Mouse (Mus musculus): ENCODE results near the gene Zbtb22. TPM values are rescaled to one million over a fixed set of nuclear protein-coding genes. Genes with fewer than 3 reads are reported as not detected.
"Not testable (repeated sequence)": the region's sequence is repeated elsewhere in the genome, so short reads cannot be mapped to it uniquely, and the experiment has no call there.

The Zbtb22 gene
- 7.8 and 9.1 TPM in 2 replicates for polyA plus RNA-seq (2015; fragmentation: Nextera tagmentation; extraction: Ambion mirVana)

DNA sequence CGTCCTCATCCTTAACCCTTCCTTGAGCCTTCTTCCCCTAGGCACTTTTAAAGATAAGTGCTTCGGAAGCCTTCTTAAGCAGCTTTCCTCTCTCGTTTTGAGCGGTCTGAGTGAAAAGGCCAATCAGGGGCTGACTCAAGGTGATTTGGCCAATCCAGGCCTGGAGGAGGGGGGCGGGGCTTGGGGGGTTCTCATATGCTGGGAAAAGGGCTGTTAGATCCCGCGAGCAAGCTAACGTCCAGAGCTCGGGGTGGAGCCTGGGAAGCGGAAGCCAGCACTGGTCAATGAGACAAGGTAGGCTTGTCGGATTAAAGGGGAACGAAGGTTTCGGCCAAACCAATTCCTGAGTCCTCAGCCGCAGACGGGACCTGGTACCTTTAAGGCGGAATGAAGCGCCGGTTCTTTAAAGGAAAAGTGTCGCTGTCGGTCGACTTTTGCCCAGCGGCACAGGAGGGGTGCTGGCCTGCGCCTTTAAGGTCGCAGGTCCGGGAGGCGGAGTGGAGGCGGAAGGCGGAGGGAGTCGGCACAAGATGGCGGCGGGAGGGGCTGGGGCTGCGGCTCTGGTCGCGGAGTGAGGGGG is at the start of gene Zbtb22, which contains the start of gene Tapbp:
Gene Zbtb22, plus strand, starts transcription at position 234 of the 580 bp plus-strand sequence.
Gene Tapbp, plus strand, starts transcription at position 229 of the 580 bp plus-strand sequence.
- under 1% methylated on average over 32 of the region's 34 CpGs for WGBS (ENCODE audit: insufficient replicate concordance)
- Histone ChIP-seq H3K4me1 (ENCODE audit: control insufficient read depth, low read depth, low read length) (peaks cover 31% of the 10 kb centered on the region), H3K36me3 (ENCODE audit: control insufficient read depth, insufficient read depth) (peaks cover 44% of the 10 kb centered on the region), H3K9me3 (replicated peaks; ENCODE audit: control insufficient read depth, low read length) (peaks cover 17% of the 10 kb centered on the region), H3K27ac (ENCODE audit: low read length) (peak within 1 kb of the TSS; percentile 77), H3K4me2 (ENCODE audit: low read depth, low read length) (peak within 1 kb of the TSS; percentile 79), H3K9ac (ENCODE audit: low read depth, low read length) (peak within 1 kb of the TSS; percentile 68), H3K27me3 (ENCODE audit: control insufficient read depth, insufficient read depth, low read depth, low read length) (no peaks in the 10 kb centered on the region), H3K4me3 (ENCODE audit: low read depth, low read length) (peak within 1 kb of the TSS; percentile 71)
- ATAC-seq (ENCODE audit: low read depth): peak; percentile 86

DNA sequence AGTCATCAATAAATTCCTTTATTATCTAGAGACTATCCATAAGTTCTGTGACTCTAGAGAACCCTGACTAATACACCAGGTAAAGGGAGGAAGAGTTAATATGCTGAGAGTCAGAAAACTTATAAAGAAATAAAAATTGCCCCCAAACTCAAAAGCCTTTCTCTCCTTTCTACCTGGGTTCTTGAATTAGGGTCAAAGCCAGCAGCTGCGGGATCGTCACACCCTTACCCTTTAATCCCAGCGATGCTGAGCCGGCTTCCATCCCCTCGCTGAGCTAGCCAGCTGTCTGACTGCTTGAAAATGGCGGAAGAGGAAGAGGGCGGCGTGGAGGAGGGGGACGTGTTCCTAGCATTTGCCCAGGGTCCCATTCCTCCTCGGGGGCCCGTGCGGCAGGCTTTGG is 42.2 kb upstream of the Zbtb22 start, which contains the start of gene Gm7029:
Gene Gm7029, plus strand, starts transcription at position 301 of the 400 bp plus-strand sequence.
- WGBS (ENCODE audit: insufficient replicate concordance): 89% methylated on average over 3 of the region's 12 CpGs
- H3K27me3 ChIP-seq (ENCODE audit: control insufficient read depth, insufficient read depth, low read depth, low read length); H3K4me3 ChIP-seq (ENCODE audit: low read depth, low read length); H3K9ac ChIP-seq (ENCODE audit: low read depth, low read length); H3K4me2 ChIP-seq (ENCODE audit: low read depth, low read length); H3K9me3 ChIP-seq (replicated peaks; ENCODE audit: control insufficient read depth, low read length); H3K4me1 ChIP-seq (ENCODE audit: control insufficient read depth, low read depth, low read length); H3K27ac ChIP-seq (ENCODE audit: low read length); ATAC-seq (ENCODE audit: low read depth): not testable (repeated sequence)
- H3K36me3 ChIP-seq (ENCODE audit: control insufficient read depth, insufficient read depth): peaks cover 17% of the 10 kb centered on the region

DNA sequence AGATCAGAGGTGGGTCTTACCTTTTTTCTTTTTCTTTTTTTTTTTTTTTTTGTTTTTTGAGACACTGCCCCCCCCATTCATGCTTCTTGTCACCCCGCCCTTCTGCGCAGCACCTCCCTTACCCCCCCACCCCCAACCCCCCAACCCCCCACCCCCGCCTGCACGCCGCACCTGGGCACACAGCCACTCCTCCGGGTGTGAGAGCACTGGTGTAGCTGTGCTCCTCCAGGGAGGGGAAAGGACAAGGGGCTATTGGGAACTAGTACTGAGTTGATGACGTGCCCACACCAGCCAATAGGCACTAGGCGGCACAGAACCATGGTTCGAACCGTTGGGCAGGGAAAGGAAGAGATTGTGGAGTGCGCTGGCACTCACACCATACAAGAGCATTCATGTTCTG is 41.3 kb upstream of the Zbtb22 start:
- no peak overlapping the region for H3K4me3 ChIP-seq (ENCODE audit: low read depth, low read length)
- 89% methylated on average over 11 of the region's 11 CpGs for WGBS (ENCODE audit: insufficient replicate concordance)

GRCm38 (mm10) chr17:33875797-33876196 is 39.9 kb upstream of the Zbtb22 start:
- WGBS (ENCODE audit: insufficient replicate concordance): 73% methylated on average over 5 of the region's 5 CpGs
- not testable (repeated sequence) for H3K27me3 ChIP-seq (ENCODE audit: control insufficient read depth, insufficient read depth, low read depth, low read length); H3K9me3 ChIP-seq (replicated peaks; ENCODE audit: control insufficient read depth, low read length); ATAC-seq (ENCODE audit: low read depth); H3K9ac ChIP-seq (ENCODE audit: low read depth, low read length); H3K4me3 ChIP-seq (ENCODE audit: low read depth, low read length); H3K4me1 ChIP-seq (ENCODE audit: control insufficient read depth, low read depth, low read length); H3K4me2 ChIP-seq (ENCODE audit: low read depth, low read length); H3K27ac ChIP-seq (ENCODE audit: low read length)
- H3K36me3 ChIP-seq (ENCODE audit: control insufficient read depth, insufficient read depth): peaks cover 26% of the 10 kb centered on the region

More for the DNA sequence above, 41.3 kb upstream of the Zbtb22 start:
- Histone ChIP-seq H3K27me3 (ENCODE audit: control insufficient read depth, insufficient read depth, low read depth, low read length) (no peaks in the 10 kb centered on the region), H3K9ac (ENCODE audit: low read depth, low read length) (no peak overlapping the region), H3K4me2 (ENCODE audit: low read depth, low read length) (no peak overlapping the region), H3K4me1 (ENCODE audit: control insufficient read depth, low read depth, low read length) (no peaks in the 10 kb centered on the region), H3K9me3 (replicated peaks; ENCODE audit: control insufficient read depth, low read length) (no peaks in the 10 kb centered on the region), H3K36me3 (ENCODE audit: control insufficient read depth, insufficient read depth) (peaks cover 18% of the 10 kb centered on the region), H3K27ac (ENCODE audit: low read length) (no peak overlapping the region)
- no peak for ATAC-seq (ENCODE audit: low read depth)

GRCm38 (mm10) chr17:33884320-33884719 is 31.4 kb upstream of the Zbtb22 start:
- Histone ChIP-seq H3K36me3 (ENCODE audit: control insufficient read depth, insufficient read depth) (peaks cover 46% of the 10 kb centered on the region), H3K4me1 (ENCODE audit: control insufficient read depth, low read depth, low read length) (peaks cover 17% of the 10 kb centered on the region)
- not testable (repeated sequence) for H3K4me2 ChIP-seq (ENCODE audit: low read depth, low read length); H3K27ac ChIP-seq (ENCODE audit: low read length); H3K27me3 ChIP-seq (ENCODE audit: control insufficient read depth, insufficient read depth, low read depth, low read length); H3K4me3 ChIP-seq (ENCODE audit: low read depth, low read length); H3K9me3 ChIP-seq (replicated peaks; ENCODE audit: control insufficient read depth, low read length); ATAC-seq (ENCODE audit: low read depth); H3K9ac ChIP-seq (ENCODE audit: low read depth, low read length)
- WGBS (ENCODE audit: insufficient replicate concordance): 91% methylated on average over 10 of the region's 11 CpGs

DNA sequence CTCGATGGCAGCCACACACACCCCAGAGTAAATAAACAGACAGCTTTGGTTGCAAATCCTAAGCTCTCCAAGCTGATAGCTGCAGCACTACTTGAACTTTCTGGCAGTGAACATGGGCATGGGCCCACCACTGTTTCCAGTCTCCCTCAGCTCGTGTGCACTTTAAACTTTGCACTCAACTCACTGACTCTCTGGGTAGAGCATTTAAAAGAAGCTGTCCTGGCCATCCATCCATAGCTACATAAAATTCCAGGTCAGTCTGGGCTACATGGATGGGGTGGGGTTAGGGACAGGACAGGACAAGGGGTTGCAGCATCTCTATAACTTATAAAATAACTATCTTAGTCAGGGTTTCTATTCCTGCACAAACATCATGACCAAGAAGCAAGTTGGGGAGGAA is 27.9 kb upstream of the Zbtb22 start:
- not testable (repeated sequence) for H3K27ac ChIP-seq (ENCODE audit: low read length); H3K9ac ChIP-seq (ENCODE audit: low read depth, low read length); ATAC-seq (ENCODE audit: low read depth); H3K27me3 ChIP-seq (ENCODE audit: control insufficient read depth, insufficient read depth, low read depth, low read length); H3K9me3 ChIP-seq (replicated peaks; ENCODE audit: control insufficient read depth, low read length)
- Histone ChIP-seq H3K4me3 (ENCODE audit: low read depth, low read length) (peak overlapping the region; percentile 81), H3K4me1 (ENCODE audit: control insufficient read depth, low read depth, low read length) (peaks cover 17% of the 10 kb centered on the region), H3K4me2 (ENCODE audit: low read depth, low read length) (peak overlapping the region; percentile 80), H3K36me3 (ENCODE audit: control insufficient read depth, insufficient read depth) (peaks cover 25% of the 10 kb centered on the region)
- WGBS (ENCODE audit: insufficient replicate concordance): 20% methylated on average over 2 of the region's 2 CpGs

- not testable (repeated sequence) for ATAC-seq (ENCODE audit: low read depth); H3K27ac ChIP-seq (ENCODE audit: low read length); H3K9me3 ChIP-seq (replicated peaks; ENCODE audit: control insufficient read depth, low read length); H3K9ac ChIP-seq (ENCODE audit: low read depth, low read length); H3K27me3 ChIP-seq (ENCODE audit: control insufficient read depth, insufficient read depth, low read depth, low read length)
- H3K4me3 ChIP-seq (ENCODE audit: low read depth, low read length): peak overlapping the region; percentile 81
- H3K4me2 ChIP-seq (ENCODE audit: low read depth, low read length): peak overlapping the region; percentile 80
- H3K36me3 ChIP-seq (ENCODE audit: control insufficient read depth, insufficient read depth): peaks cover 25% of the 10 kb centered on the region
- peaks cover 17% of the 10 kb centered on the region for H3K4me1 ChIP-seq (ENCODE audit: control insufficient read depth, low read depth, low read length)
These were observed 27.5 kb upstream of the Zbtb22 start for GRCm38 (mm10) chr17:33888230-33888629.

GRCm38 (mm10) chr17:33889941-33890532 is 25.7 kb upstream of the Zbtb22 start:
- peak overlapping the region; percentile 81 for H3K4me3 ChIP-seq (ENCODE audit: low read depth, low read length)
- peaks cover 17% of the 10 kb centered on the region for H3K36me3 ChIP-seq (ENCODE audit: control insufficient read depth, insufficient read depth)
- H3K4me1 ChIP-seq (ENCODE audit: control insufficient read depth, low read depth, low read length): peaks cover 17% of the 10 kb centered on the region
- peak overlapping the region; percentile 85 for H3K9ac ChIP-seq (ENCODE audit: low read depth, low read length)
- ATAC-seq (ENCODE audit: low read depth); H3K9me3 ChIP-seq (replicated peaks; ENCODE audit: control insufficient read depth, low read length); H3K27me3 ChIP-seq (ENCODE audit: control insufficient read depth, insufficient read depth, low read depth, low read length): not testable (repeated sequence)
- H3K27ac ChIP-seq (ENCODE audit: low read length): peak overlapping the region; percentile 74
- under 1% methylated on average over 42 of the region's 44 CpGs for WGBS (ENCODE audit: insufficient replicate concordance)
- peak overlapping the region; percentile 80 for H3K4me2 ChIP-seq (ENCODE audit: low read depth, low read length)

GRCm38 (mm10) chr17:33890533-33891059 is 25.1 kb upstream of the Zbtb22 start, which contains the start of gene Kifc1:
Kifc1 (minus strand) TSS chr17:33890661.
- Histone ChIP-seq H3K27me3 (ENCODE audit: control insufficient read depth, insufficient read depth, low read depth, low read length) (no peaks in the 10 kb centered on the region), H3K36me3 (ENCODE audit: control insufficient read depth, insufficient read depth) (peaks cover 14% of the 10 kb centered on the region), H3K9ac (ENCODE audit: low read depth, low read length) (peak within 1 kb of the TSS; percentile 85), H3K4me2 (ENCODE audit: low read depth, low read length) (peak within 1 kb of the TSS; percentile 80), H3K4me3 (ENCODE audit: low read depth, low read length) (peak within 1 kb of the TSS; percentile 81), H3K27ac (ENCODE audit: low read length) (peak within 1 kb of the TSS; percentile 87), H3K4me1 (ENCODE audit: control insufficient read depth, low read depth, low read length) (peaks cover 17% of the 10 kb centered on the region), H3K9me3 (replicated peaks; ENCODE audit: control insufficient read depth, low read length) (no peaks in the 10 kb centered on the region)
- under 1% methylated on average over 49 of the region's 49 CpGs for WGBS (ENCODE audit: insufficient replicate concordance)
- ATAC-seq (ENCODE audit: low read depth): peak; percentile 96

Data from liver, embryonic 16.5 days (tissue).